Mouse (Mus musculus) naive thymus-derived CD4-positive, alpha-beta T cell, adult 2 months (primary cell): ENCODE results near the gene Vstm4.

ENCODE experiments used
- DNase-seq: peaks from one replicate; pipeline ENCODE4 v3.0.0-alpha.2; 2011; ENCODE audit warnings: low read depth

The Vstm4 gene

GRCm38 (mm10) chr14:32859831-32860569 lies 3.4 kb downstream of the Vstm4 start:
- DNase-seq: no peak

- no peak for DNase-seq
Measured at GRCm38 (mm10) chr14:32861149-32861581, 4.6 kb downstream of the Vstm4 start.

- DNase-seq: no peak
Measured at GRCm38 (mm10) chr14:32861656-32862055, 5.1 kb downstream of the Vstm4 start.

GRCm38 (mm10) chr14:32865331-32865730 lies 8.8 kb downstream of the Vstm4 start:
- DNase-seq: no peak

- no peak for DNase-seq
Measured at GRCm38 (mm10) chr14:32871963-32872362, 15.4 kb downstream of the Vstm4 start.

GRCm38 (mm10) chr14:32877549-32877948 lies 21.0 kb downstream of the Vstm4 start:
- DNase-seq: no peak

- DNase-seq: no peak
Measured at GRCm38 (mm10) chr14:32880332-32880731, 23.8 kb downstream of the Vstm4 start.

- DNase-seq: no peak
Measured at GRCm38 (mm10) chr14:32881693-32882092, 25.1 kb downstream of the Vstm4 start.

GRCm38 (mm10) chr14:32888876-32889674 lies 32.5 kb downstream of the Vstm4 start:
- no peak for DNase-seq

GRCm38 (mm10) chr14:32894341-32894853 lies 37.8 kb downstream of the Vstm4 start:
- DNase-seq: no peak

GRCm38 (mm10) chr14:32894878-32895277 lies 38.3 kb downstream of the Vstm4 start:
- DNase-seq: no peak

- no peak for DNase-seq
Measured at GRCm38 (mm10) chr14:32896896-32897295, 40.3 kb downstream of the Vstm4 start.

GRCm38 (mm10) chr14:32903203-32903602 lies 46.6 kb downstream of the Vstm4 start:
- no peak for DNase-seq

GRCm38 (mm10) chr14:32906545-32906944 lies 50.0 kb downstream of the Vstm4 start:
- DNase-seq: no peak

GRCm38 (mm10) chr14:32909112-32909511 lies 52.6 kb downstream of the Vstm4 start:
- no peak for DNase-seq

- DNase-seq: no peak
Measured at GRCm38 (mm10) chr14:32911187-32911586, 54.6 kb downstream of the Vstm4 start.

- DNase-seq: no peak
Measured at GRCm38 (mm10) chr14:32915360-32915759, 58.8 kb downstream of the Vstm4 start.

GRCm38 (mm10) chr14:32917919-32918318 lies 61.4 kb downstream of the Vstm4 start:
- no peak for DNase-seq

- DNase-seq: no peak
Measured at GRCm38 (mm10) chr14:32923871-32924270, 67.3 kb downstream of the Vstm4 start.

GRCm38 (mm10) chr14:32931709-32932108 lies 75.2 kb downstream of the Vstm4 start:
- DNase-seq: no peak

GRCm38 (mm10) chr14:32932220-32932619 lies 75.7 kb downstream of the Vstm4 start:
- DNase-seq: no peak

GRCm38 (mm10) chr14:32934064-32934463 lies 77.5 kb downstream of the Vstm4 start:
- DNase-seq: no peak

GRCm38 (mm10) chr14:32939217-32939616 lies 82.7 kb downstream of the Vstm4 start:
- DNase-seq: no peak
